Mouse (Mus musculus) thymus, adult 18-20 months (tissue): ENCODE data around the gene Mgll.

Experiments used
- DNase-seq, 2 experiments: peaks; one replicate each; pipeline ENCODE4 v3.0.0; 2022; ENCODE audit warnings: mixed read lengths in 2 of 2

Mgll gene

DNA sequence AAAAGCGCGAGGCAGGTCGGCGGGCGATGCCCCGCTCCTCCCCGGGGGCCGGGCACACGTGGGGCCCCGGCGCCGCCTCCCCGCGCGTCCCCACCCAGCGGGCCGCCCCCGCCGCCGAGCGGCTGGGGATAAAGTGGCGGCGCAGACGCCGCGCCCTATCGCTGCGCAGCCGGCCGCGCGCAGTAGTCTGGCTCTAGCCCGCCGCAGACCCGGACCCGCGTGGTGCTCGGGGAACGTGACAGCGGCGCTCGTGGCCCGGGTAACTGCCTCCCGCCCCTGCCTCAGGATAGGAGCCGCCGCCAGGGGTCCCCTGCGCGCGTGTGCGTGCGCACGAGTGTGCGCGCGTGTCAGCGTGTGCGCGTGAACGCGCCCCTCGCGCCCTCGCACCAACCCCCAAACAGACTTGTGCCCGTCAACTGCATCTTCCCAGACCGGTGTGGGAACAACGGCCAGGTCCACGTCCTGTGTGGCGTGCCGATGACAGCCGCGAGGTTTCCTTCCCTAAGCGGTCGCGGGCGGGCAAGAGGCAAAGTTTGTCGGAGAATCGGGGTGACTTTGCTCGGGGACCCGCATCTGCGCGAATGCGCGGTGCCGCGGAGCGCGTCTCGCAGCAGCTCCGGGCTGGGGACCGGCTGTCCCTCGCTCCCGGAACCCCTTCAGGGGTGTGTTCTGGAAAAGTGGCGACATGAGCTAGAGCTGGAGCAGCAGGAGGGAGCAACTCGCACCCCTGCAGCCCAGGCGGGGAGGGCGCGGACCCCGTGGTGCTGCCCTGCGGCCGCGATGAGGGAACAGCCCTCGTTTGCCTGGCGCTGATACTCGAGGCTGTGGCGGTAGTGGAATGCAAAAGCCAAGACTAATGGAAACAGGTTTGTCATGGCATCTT is at the start of gene Mgll:
Gene Mgll, plus strand, starts transcription at position 100 of the 883 bp plus-strand sequence.
- DNase-seq = peak; percentile 41 to 58

DNA sequence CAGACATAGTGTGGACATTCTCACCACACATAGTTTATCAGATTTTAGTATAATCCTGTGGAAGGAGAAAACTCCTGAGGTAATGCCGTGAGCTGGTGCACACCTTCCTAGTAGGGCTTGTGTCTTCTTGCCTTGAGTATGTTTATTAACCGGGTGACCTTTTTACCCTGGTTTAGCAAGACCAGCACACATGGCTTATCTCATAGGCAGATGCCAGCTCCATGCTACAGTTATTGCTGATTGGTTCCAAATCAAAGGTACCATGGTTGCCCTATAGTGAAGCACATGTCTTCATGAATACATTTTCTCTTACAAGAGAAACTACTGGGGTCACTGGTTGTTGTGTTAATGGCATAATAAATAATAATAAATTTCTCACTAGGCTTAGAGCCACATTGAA is 48.4 kb upstream of the Mgll start:
- DNase-seq = no peak

- no peak for DNase-seq
Observed at GRCm38 (mm10) chr6:88676753-88677736, 47.2 kb upstream of the Mgll start.

DNA sequence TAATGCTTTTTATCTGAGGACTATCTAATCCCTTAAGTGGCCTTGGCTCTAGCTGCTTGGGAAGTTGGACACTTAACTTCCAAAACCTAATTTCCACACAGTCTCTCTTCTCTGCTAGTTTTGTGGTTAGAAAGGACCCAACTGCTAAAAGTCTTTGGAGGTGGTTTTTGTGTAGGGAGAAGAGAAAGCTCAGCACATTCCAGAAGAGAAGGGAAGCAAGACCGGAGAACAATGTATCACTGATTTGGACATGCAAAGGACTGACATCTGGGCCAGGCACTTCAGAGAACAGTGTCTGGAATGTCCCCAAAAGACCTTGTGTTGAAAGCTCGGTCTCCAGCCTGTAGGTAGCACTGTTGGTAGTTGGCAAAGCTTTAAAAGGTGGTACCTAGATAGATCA is 46.5 kb upstream of the Mgll start:
- no peak for DNase-seq

- no peak for DNase-seq
Observed at GRCm38 (mm10) chr6:88681026-88681425, 43.2 kb upstream of the Mgll start.

DNA sequence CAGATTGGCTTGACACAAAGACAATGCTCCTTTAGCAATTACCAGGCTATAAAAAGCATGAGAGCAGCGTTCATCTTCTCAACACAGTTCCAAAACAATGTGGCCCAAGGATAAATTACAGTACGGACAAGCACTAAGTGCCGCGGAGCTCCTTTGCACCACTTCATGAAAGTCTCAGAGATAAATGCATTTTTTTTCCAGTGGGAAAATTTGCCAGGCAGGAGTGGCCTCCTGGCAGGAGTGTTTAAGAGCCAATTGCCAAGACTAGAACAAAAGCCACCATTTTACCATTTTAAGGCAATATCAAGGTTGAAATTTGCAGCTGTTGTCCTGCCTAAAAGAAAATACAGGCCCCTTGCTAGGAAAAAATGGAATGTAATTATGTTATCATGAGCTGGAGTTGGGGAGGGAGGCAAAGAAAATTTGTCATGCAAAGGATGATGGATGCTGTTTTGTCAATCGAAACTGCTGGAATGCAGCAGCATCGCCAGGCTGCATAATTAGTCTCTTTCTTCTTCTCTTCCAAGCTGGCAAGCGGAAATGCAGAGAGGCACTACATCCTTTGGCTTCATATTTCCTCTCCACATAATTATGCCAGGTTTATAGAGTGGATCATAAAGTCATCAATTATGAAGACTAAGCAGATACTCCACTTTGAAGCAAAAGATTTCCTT is 40.7 kb upstream of the Mgll start:
- no peak for DNase-seq

GRCm38 (mm10) chr6:88688171-88688570 is 36.0 kb upstream of the Mgll start:
- DNase-seq = no peak

- no peak for DNase-seq
Observed at GRCm38 (mm10) chr6:88688712-88689111, 35.5 kb upstream of the Mgll start.

DNA sequence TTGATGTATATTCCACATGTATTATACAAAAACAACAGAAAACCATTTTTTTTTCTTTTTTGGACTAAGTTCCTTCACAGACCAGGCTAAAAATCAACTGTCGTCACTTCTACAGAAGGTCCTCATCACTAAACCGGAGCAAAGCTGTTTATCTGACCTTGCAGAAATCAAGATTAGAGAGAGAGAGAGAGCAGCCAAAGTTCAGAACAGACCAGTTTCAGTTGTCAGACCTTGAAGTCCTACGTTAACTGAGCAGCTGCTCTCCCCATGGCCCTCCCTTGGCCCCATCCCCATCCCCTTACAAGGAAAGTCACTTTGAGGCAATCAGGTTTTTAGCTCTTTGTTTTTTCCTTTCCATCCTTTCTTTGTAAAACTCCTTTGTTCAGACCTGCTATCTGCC is 34.0 kb upstream of the Mgll start:
- no peak for DNase-seq

GRCm38 (mm10) chr6:88691361-88691760 is 32.9 kb upstream of the Mgll start:
- no peak for DNase-seq

DNA sequence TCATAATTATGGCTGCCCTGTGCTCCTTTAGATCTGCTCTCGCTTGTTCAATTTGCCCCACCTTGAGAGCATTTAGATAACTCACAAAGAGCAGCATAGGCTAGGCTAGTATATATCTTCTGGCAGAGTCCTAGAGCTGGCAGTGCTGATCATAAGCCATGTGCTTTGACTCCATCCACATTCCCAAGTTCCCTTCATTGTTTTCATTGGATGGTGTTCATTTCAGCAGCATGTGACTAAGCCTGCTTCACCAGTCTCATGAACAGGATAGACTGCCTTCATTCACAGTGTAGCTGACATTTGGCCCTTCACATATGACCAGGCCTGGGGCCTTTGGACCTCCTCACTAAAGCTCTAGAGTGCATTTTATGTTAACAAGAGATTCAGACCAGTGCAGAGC is 21.3 kb upstream of the Mgll start:
- no peak for DNase-seq

DNA sequence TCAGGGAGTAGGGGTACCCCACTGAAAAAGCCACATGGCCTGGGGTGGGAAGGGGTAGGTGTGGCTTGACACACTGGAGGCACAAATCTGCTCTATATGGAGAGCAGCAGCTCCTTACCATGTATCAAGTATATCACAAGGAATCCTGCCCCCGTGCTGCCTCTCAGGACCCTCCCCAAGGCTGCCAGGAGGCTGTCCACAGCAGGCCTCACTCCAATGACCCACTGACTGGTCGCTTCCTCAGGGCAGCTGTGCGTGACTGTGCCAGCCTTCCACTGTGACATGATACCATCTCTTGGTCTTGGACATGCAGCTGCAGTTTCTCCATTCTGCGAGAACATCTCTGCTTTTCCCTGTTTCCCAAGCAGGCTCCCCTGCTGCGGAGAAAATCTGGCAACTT is 20.5 kb upstream of the Mgll start:
- no peak for DNase-seq

DNA sequence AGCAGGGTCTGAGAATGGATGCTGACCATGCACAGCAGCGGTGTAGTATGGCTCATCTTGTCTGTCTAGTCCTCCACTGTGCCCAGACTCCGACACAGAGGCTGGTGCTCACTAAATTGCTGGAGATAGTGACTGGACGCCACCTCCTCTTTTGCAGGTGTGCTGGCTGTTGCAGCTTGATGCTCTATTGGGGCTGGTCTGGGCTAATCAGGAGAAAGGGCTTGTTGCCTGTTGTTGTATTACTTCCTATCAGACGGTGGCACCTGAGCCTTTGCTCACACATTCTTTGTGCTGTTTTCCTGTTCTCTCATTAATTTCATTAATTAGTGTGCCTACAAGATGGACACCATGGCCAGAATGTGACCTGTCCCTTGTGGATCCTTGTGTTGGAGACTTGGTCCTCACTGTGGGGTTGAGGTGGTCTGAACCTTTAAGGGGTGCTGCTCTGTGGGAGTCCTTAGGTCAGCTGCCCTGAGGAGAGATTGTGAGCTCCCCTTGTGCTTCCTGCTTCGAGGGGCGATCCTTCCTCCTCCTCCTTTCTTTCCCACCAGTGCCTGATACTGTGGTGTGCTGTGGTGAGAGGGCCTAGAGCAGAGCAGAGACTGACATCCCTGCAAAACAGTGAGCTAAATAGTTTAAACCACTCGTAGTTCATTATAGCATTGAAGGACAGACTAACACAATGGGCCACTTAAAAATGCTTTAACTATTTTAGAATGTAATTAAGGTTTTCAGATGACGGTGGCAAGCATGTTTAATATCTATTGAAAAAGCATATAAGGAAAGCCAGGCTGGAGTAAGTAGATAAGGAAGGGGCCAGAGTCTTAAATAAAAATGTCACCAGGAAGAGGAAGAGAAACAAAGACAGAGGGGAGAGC is 15.6 kb upstream of the Mgll start:
- no peak for DNase-seq

DNA sequence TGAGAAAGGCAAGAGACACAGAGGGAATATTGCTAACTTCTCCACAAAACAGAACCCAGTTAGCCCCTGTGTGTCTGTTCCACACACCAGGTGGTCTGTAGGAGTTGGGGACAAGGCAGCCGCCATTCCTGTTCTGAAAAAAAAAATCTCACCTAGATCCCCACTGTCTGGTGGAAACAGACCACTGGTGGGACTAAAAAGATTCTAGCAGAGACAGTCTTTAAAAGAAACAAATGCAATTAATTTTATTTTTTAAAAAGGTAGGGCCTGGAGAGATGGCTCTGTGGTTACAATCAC is 15.0 kb upstream of the Mgll start:
- no peak for DNase-seq

- no peak for DNase-seq
Observed at GRCm38 (mm10) chr6:88711313-88711712, 12.9 kb upstream of the Mgll start.

DNA sequence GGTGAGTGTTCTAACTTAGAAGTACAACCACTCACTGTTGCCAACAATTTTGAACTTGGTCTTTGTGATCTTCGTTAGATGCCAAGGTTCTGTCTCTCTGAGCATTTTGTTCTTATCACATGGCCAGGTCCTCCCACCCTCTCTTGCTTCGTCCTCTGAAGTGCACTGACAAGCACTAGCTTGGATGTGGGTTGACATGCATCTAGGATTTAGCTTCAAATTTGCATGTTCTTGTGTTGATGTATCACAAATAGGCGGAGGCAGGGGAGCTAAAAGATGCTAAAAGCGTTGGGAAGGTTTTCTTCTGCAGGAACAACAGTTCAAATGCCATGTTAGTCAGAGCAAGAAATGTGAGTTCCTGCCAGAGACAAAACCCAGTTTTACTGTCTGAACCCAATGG is 12.1 kb upstream of the Mgll start:
- DNase-seq = no peak

DNA sequence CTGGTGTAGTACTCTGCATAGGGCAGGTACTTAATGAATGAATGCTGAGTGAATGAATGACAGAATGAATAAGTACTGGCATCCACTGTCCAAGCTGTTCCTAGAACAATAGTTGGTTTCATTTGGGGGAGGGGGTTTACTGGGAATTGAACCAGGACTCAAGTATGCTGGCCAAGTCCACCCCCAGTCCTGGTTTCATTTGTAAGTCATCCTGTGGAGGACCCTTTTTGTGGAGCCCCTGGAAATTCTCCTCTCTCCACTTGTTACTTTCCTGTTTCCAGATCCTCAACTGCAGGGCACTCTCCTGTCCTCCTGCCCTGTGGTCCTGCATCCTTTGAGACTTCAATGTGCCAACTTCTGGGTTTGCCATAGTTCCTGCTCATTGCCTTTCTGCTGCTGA is 10.9 kb upstream of the Mgll start:
- no peak for DNase-seq

GRCm38 (mm10) chr6:88714200-88714674 is 10.0 kb upstream of the Mgll start:
- no peak for DNase-seq

GRCm38 (mm10) chr6:88715378-88715781 is 8.8 kb upstream of the Mgll start:
- DNase-seq = no peak

DNA sequence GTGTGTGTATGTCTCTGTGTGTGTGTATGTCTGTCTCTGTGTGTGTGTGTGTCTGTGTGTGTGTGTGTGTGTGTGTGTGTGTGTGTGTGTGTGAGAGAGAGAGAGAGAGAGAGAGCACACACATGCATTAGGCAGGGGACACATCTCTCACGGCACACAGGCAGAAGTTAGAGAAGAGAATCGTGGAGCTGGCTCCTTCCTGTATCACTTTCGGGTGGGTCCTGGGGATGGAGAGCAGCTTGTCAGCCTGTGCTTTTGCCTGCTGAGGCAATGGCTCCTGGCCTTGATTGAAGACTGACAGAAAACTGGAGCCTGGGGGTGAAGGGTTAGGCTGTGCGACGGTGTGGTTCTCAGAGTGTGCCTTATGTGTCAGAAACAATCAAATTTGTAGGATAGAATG is 8.2 kb upstream of the Mgll start:
- no peak for DNase-seq

GRCm38 (mm10) chr6:88717143-88718032 is 6.8 kb upstream of the Mgll start:
- no peak for DNase-seq
